ENCODE assay signal across 21 mouse cellular contexts in genomic region chr19:21825128-21825885, GRCm38 (mm10). TPM values are rescaled to one million over a fixed set of nuclear protein-coding genes. Genes with fewer than 3 reads are reported as not detected.
DNase-seq lines count a peak whose midpoint lies in the region; ATAC-seq and TF ChIP-seq lines count a peak whose summit lies in the region.
"Had no signal": no experiment of that assay in that cellular context is flagged by ENCODE, and none has a peak within 500 bp of the region (broad histone marks: within the 10 kb centered on the region; RNA-seq: fewer than 3 reads in every experiment).

No protein-coding gene starts in this region.

- peak; percentile 57 for TF ChIP-seq CTCF in heart, adult 2 months (IDR thresholded peaks at IDR 0.05)
- peak in 1 of 3 experiments; percentile 49; a peak in 2 of 6 replicates for TF ChIP-seq CTCF in MEL (IDR thresholded peaks at IDR 0.05 in 2 of 3, conservative IDR thresholded peaks at IDR 0.05 in 1 of 3; ENCODE audit: control insufficient read depth in 1 of 3, insufficient read depth in 1 of 3, low read depth in 2 of 3, low read length in 3 of 3, poor library complexity in 1 of 3, severe bottlenecking in 1 of 3)

- H3K4me1 ChIP-seq in heart, adult 2 months (ENCODE audit: control insufficient read depth, insufficient read depth, low read length): peaks cover 8% of the 10 kb centered on the region
- H3K4me1 ChIP-seq in heart, embryonic 12.5 days (replicated peaks): peaks cover 22% of the 10 kb centered on the region
- no peaks in the 10 kb centered on the region for H3K4me1 ChIP-seq in kidney, embryonic 15.5 days
- H3K4me1 ChIP-seq in MEL (ENCODE audit: control insufficient read depth in 1 of 2, insufficient read depth in 2 of 2, low read length in 2 of 2): no peaks in the 10 kb centered on the region
- H3K4me1 ChIP-seq: forebrain, embryonic 15.5 days; hindbrain, embryonic 15.5 days; limb, embryonic 10.5 days; neural tube, embryonic 12.5 days had no signal

- no peak overlapping the region for H3K9ac ChIP-seq in heart, adult 2 months (ENCODE audit: low read depth, low read length)
- H3K9ac ChIP-seq in heart, embryonic 12.5 days: no peak overlapping the region
- H3K9ac ChIP-seq in kidney, embryonic 15.5 days: no peak overlapping the region
- H3K9ac ChIP-seq in MEL (ENCODE audit: control insufficient read depth, low read depth, low read length, poor library complexity, severe bottlenecking): no peak overlapping the region
- H3K9ac ChIP-seq: forebrain, embryonic 15.5 days; hindbrain, embryonic 15.5 days; liver, embryonic 14.5 days; neural tube, embryonic 12.5 days had no signal

- DNase-seq in heart, adult 2 months: no peak
- DNase-seq in kidney, postnatal 36 days: peak; percentile 19 to 42
- DNase-seq in 3T3-L1 (ENCODE audit: low read depth, low spot score): peak; percentile 18
- DNase-seq in MEL (ENCODE audit: low read depth, low spot score): peak; percentile 11
- no peak for DNase-seq in adrenal gland, adult (ENCODE audit: inconsistent age in 2 of 2, low spot score in 1 of 2)
- DNase-seq in layer of hippocampus, adult 18-20 months (ENCODE audit: low spot score in 2 of 2): no peak
- DNase-seq: adrenal gland, postnatal 10 days; cerebellum, adult 18-20 months; heart, postnatal 14 days; lung, postnatal 36 days; spleen, adult 18-20 months; thymus, adult 2 months had no signal

- H3K4me3 ChIP-seq in heart, adult 2 months: no peak overlapping the region
- no peak overlapping the region for H3K4me3 ChIP-seq in heart, embryonic 12.5 days
- no peak overlapping the region for H3K4me3 ChIP-seq in kidney, embryonic 15.5 days (replicated peaks)
- no peak overlapping the region for H3K4me3 ChIP-seq in MEL (ENCODE audit: control insufficient read depth in 1 of 2, insufficient read depth in 1 of 2, low read depth in 2 of 2, low read length in 2 of 2)
- H3K4me3 ChIP-seq: embryonic facial prominence, embryonic 10.5 days; forebrain, embryonic 15.5 days; hindbrain, embryonic 15.5 days; limb, embryonic 10.5 days; neural tube, embryonic 12.5 days had no signal

- peaks cover 30% of the 10 kb centered on the region for H3K36me3 ChIP-seq in heart, adult 2 months (ENCODE audit: control insufficient read depth, insufficient read depth, low read length)
- H3K36me3 ChIP-seq in heart, embryonic 12.5 days: peaks cover 74% of the 10 kb centered on the region
- peaks cover 55% of the 10 kb centered on the region for H3K36me3 ChIP-seq in kidney, embryonic 15.5 days
- H3K36me3 ChIP-seq in MEL (ENCODE audit: control insufficient read depth in 1 of 2, insufficient read depth in 2 of 2, low read length in 2 of 2): no peaks in the 10 kb centered on the region

- no peaks in the 10 kb centered on the region for H3K9me3 ChIP-seq in heart, embryonic 12.5 days (replicated peaks)
- no peaks in the 10 kb centered on the region for H3K9me3 ChIP-seq in kidney, embryonic 15.5 days (replicated peaks)
- H3K9me3 ChIP-seq in MEL (replicated peaks; ENCODE audit: insufficient read depth, low read length): no peaks in the 10 kb centered on the region
- H3K9me3 ChIP-seq: embryonic facial prominence, embryonic 10.5 days; forebrain, embryonic 15.5 days; G1E; hindbrain, embryonic 15.5 days; limb, embryonic 10.5 days; neural tube, embryonic 12.5 days had no signal

- H3K4me2 ChIP-seq in heart, embryonic 12.5 days: no peak overlapping the region
- H3K4me2 ChIP-seq in kidney, embryonic 15.5 days: no peak overlapping the region
- H3K4me2 ChIP-seq: forebrain, embryonic 15.5 days; hindbrain, embryonic 15.5 days; neural tube, embryonic 12.5 days had no signal

- ATAC-seq in heart, embryonic 12.5 days (ENCODE audit: insufficient number of reproducible peaks, low FRiP score): no peak
- no peak for ATAC-seq in kidney, embryonic 15.5 days (replicated peaks; ENCODE audit: low FRiP score)
- ATAC-seq: forebrain, embryonic 15.5 days had no signal

- intact Hi-C loops in heart, adult 2 months (cut with DNase I): loop anchor here (5.0 kb wide), 1 partner anchor 42 kb away; no protein-coding TSS in a partner anchor

- no peak overlapping the region for H3K27ac ChIP-seq in heart, adult 2 months
- no peak overlapping the region for H3K27ac ChIP-seq in heart, embryonic 12.5 days (ENCODE audit: poor library complexity, severe bottlenecking)
- H3K27ac ChIP-seq in kidney, embryonic 15.5 days: no peak overlapping the region
- no peak overlapping the region for H3K27ac ChIP-seq in MEL (ENCODE audit: control insufficient read depth, low read depth, low read length)
- H3K27ac ChIP-seq: embryonic facial prominence, embryonic 10.5 days; forebrain, embryonic 15.5 days; hindbrain, embryonic 15.5 days; limb, embryonic 10.5 days; liver, embryonic 14.5 days; neural tube, embryonic 12.5 days had no signal

- TF ChIP-seq EP300 in heart, adult 2 months (IDR thresholded peaks at IDR 0.05; ENCODE audit: insufficient read depth, low read depth, low read length): no peak
- no peak for TF ChIP-seq EP300 in MEL (IDR thresholded peaks at IDR 0.05; ENCODE audit: low read depth in 1 of 2, low read length in 2 of 2)

- H3K27me3 ChIP-seq in heart, adult 2 months (ENCODE audit: control insufficient read depth, insufficient read depth, low read length): no peaks in the 10 kb centered on the region
- H3K27me3 ChIP-seq in heart, embryonic 12.5 days (replicated peaks): no peaks in the 10 kb centered on the region
- H3K27me3 ChIP-seq in kidney, embryonic 15.5 days: no peaks in the 10 kb centered on the region
- no peaks in the 10 kb centered on the region for H3K27me3 ChIP-seq in MEL (ENCODE audit: control insufficient read depth in 1 of 2, insufficient read depth in 2 of 2, low read length in 2 of 2)
- H3K27me3 ChIP-seq: forebrain, embryonic 15.5 days; hindbrain, embryonic 15.5 days; neural tube, embryonic 12.5 days had no signal

- WGBS in heart, adult 2 months: 73% methylated on average over 4 of the region's 4 CpGs
- 82% methylated on average over 4 of the region's 4 CpGs for WGBS in heart, embryonic 12.5 days
- WGBS in kidney, embryonic 15.5 days: 83% methylated on average over 4 of the region's 4 CpGs

- TF ChIP-seq RAD21 in MEL (IDR thresholded peaks at IDR 0.05; ENCODE audit: low read depth, low read length): peak; percentile 57

- H3K79me2 ChIP-seq in heart, adult 2 months (replicated peaks; ENCODE audit: control insufficient read depth, insufficient read depth, low read length): no peaks in the 10 kb centered on the region
- no peaks in the 10 kb centered on the region for H3K79me2 ChIP-seq in MEL (ENCODE audit: control insufficient read depth, insufficient read depth, low read length, poor library complexity)

- TF ChIP-seq POLR2A in heart, adult 2 months (IDR thresholded peaks at IDR 0.05; ENCODE audit: insufficient read depth, low read depth, low read length): no peak
- no peak for TF ChIP-seq POLR2A in MEL (IDR thresholded peaks at IDR 0.05; ENCODE audit: control insufficient read depth in 1 of 2, insufficient read depth in 1 of 2, low read depth in 1 of 2, low read length in 2 of 2, poor library complexity in 1 of 2)

TF ChIP-seq in MEL, 35 proteins besides CTCF, POLR2A, EP300 and RAD21:
- peak; percentile 47 for TF ChIP-seq ZC3H11A (IDR thresholded peaks at IDR 0.05; ENCODE audit: low read depth, low read length)
- TF ChIP-seq SIN3A (IDR thresholded peaks at IDR 0.05; ENCODE audit: low read length): no peak
- TF ChIP-seq ZNF384 (IDR thresholded peaks at IDR 0.05; ENCODE audit: low read depth, low read length): peak; percentile 93
- TF ChIP-seq MEF2A (IDR thresholded peaks at IDR 0.05; ENCODE audit: extremely low read depth, insufficient replicate concordance, low read depth, low read length, poor library complexity, severe bottlenecking): no peak
- no peak for TF ChIP-seq RCOR1 (IDR thresholded peaks at IDR 0.05; ENCODE audit: low read depth, low read length)
- TF ChIP-seq SMC3 (IDR thresholded peaks at IDR 0.05; ENCODE audit: low read depth, low read length): peak; percentile 61

RNA-seq across cellular contexts. Expression of gene Cemip2, which starts 47.2 kb away (rescaled TPM):
- total RNA-seq in heart, adult 2 months (2021): 10 to 100 TPM; 10.7 to 11.7 TPM
- polyA plus RNA-seq in heart, adult 2 months (2012; rRNA removed): 4.5 and 5.8 TPM in 2 replicates
- polyA plus RNA-seq in heart, embryonic 12.5 days (2016; fragmentation: Nextera tagmentation; extraction: Ambion mirVana): 116 and 122 TPM in 2 replicates
- 23.8 and 24.5 TPM in 2 replicates for polyA plus RNA-seq in kidney, embryonic 15.5 days (2015; fragmentation: Nextera tagmentation; extraction: Ambion mirVana)
- total RNA-seq in MEL (2012; rRNA removed): 5.9 and 8.2 TPM in 2 replicates
- 1 to 10 TPM in 1 of 2 experiments, not detected in 1; 5.0 TPM for polyA plus RNA-seq in MEL (2012; ENCODE audit: insufficient read depth in 1 of 2, insufficient read length in 2 of 2, low read depth in 1 of 2, low replicate concordance in 2 of 2, missing spikeins in 1 of 2)
- 10 to 100 TPM; 10.3 to 11.0 TPM for total RNA-seq in layer of hippocampus, adult 18-20 months (2021)

Comparison
In these comparisons a context has a peak if more than half of its experiments do, and no peak if none do; other contexts are left out.
1. DNase-seq: peak in kidney, postnatal 36 days (2 of 2), 3T3-L1 (single experiment) and MEL (single experiment); none in heart, adult 2 months (0 of 2), adrenal gland, adult (0 of 2) and layer of hippocampus, adult 18-20 months (0 of 2).